Mouse (Mus musculus) forebrain, embryonic 10.5 days (tissue): ENCODE measurements around the gene Cstad. TPM values are rescaled to one million over a fixed set of nuclear protein-coding genes. Genes with fewer than 3 reads are reported as not detected.

Source experiments
- DNase-seq: peaks from one replicate; pipeline ENCODE4 v3.0.0-alpha.2; 2017; ENCODE audit warnings: low spot score; ENCODE audit errors: extremely low spot score
- H3K27ac ChIP-seq: fragments of 300-500 bp; sonication (generic); 2 replicates; pipeline ENCODE4 v1.5.1; 2016; ENCODE audit warnings: mild to moderate bottlenecking
- H3K27me3 ChIP-seq: fragments of 300-500 bp; sonication (generic); 2 replicates; pipeline ENCODE4 v1.6.1; 2016; ENCODE audit warnings: mild to moderate bottlenecking; ENCODE audit not compliant: poor library complexity, severe bottlenecking
- H3K36me3 ChIP-seq: fragments of 300-500 bp; sonication (generic); replicated peaks from 2 replicates; pipeline ENCODE4 v1.6.1; 2016; ENCODE audit warnings: mild to moderate bottlenecking, moderate library complexity
- H3K4me1 ChIP-seq: fragments of 300-500 bp; sonication (generic); 2 replicates; pipeline ENCODE4 v1.6.1; 2016
- H3K4me3 ChIP-seq: fragments of 300-500 bp; sonication (generic); 2 replicates; pipeline ENCODE4 v1.5.1; 2016; ENCODE audit warnings: mild to moderate bottlenecking, moderate library complexity
- H3K9me3 ChIP-seq: fragments of 300-500 bp; sonication (generic); 2 replicates; pipeline ENCODE4 v1.6.1; 2016; ENCODE audit warnings: mild to moderate bottlenecking, moderate library complexity
- WGBS: fragments of 180-500 bp; shearing (Covaris S2); methylation state at CpG from one replicate; pipeline ENCODE4 v1.1.7; 2016; 5-methylcytosine and 5-hydroxymethylcytosine counted together
- polyA plus RNA-seq: library from polyadenylated mRNA; unstranded; fragments of >200 nt; fragmentation: Nextera tagmentation; extraction: Ambion mirVana; gene quantifications from 2 replicates; pipeline ENCODE4 v1.2.1, GENCODE M21; 2016

Cstad gene
- polyA plus RNA-seq, 1 experiment from 2014 or later: 0.35 TPM

GRCm38 (mm10) chr2:30600965-30601841, 6.4 kb downstream of the Cstad start:
- DNase-seq: no peak
- peak overlapping the region; percentile 79 for H3K27ac ChIP-seq
- peaks cover 58% of the 10 kb centered on the region for H3K4me1 ChIP-seq
- H3K9me3 ChIP-seq: no peaks in the 10 kb centered on the region
- peaks cover 37% of the 10 kb centered on the region for H3K27me3 ChIP-seq
- H3K36me3 ChIP-seq: no peaks in the 10 kb centered on the region
- H3K4me3 ChIP-seq: peak overlapping the region; percentile 5; the same call in 1 of the 2 replicates
- 16% methylated on average over 20 of the region's 20 CpGs for WGBS

GRCm38 (mm10) chr2:30602451-30602850, 7.6 kb downstream of the Cstad start:
- peaks cover 49% of the 10 kb centered on the region for H3K27me3 ChIP-seq
- H3K4me1 ChIP-seq: peaks cover 70% of the 10 kb centered on the region
- H3K27ac ChIP-seq: 0 out of 2 replicates have a peak overlapping the region, but pooled peaks have one; percentile 86
- H3K9me3 ChIP-seq: no peaks in the 10 kb centered on the region
- H3K4me3 ChIP-seq: no peak overlapping the region
- no peaks in the 10 kb centered on the region for H3K36me3 ChIP-seq
- no peak for DNase-seq

- Histone ChIP-seq H3K9me3 (no peaks in the 10 kb centered on the region), H3K4me1 (peaks cover 83% of the 10 kb centered on the region), H3K4me3 (no peak overlapping the region), H3K27me3 (peaks cover 57% of the 10 kb centered on the region), H3K36me3 (no peaks in the 10 kb centered on the region), H3K27ac (peak overlapping the region; percentile 86)
- WGBS: 64% methylated on average over 5 of the region's 5 CpGs
- no peak for DNase-seq
Observed at GRCm38 (mm10) chr2:30603731-30604130, 8.9 kb downstream of the Cstad start.

GRCm38 (mm10) chr2:30604880-30605761, 10.3 kb downstream of the Cstad start:
- WGBS: 1% methylated on average over 32 of the region's 32 CpGs
- H3K4me3 ChIP-seq: peak overlapping the region; percentile 43
- peaks cover 88% of the 10 kb centered on the region for H3K4me1 ChIP-seq
- H3K27me3 ChIP-seq: peaks cover 57% of the 10 kb centered on the region
- no peaks in the 10 kb centered on the region for H3K9me3 ChIP-seq
- no peaks in the 10 kb centered on the region for H3K36me3 ChIP-seq
- DNase-seq: peak; percentile 70
- peak overlapping the region; percentile 86 for H3K27ac ChIP-seq

GRCm38 (mm10) chr2:30605762-30606051, 10.9 kb downstream of the Cstad start:
- Histone ChIP-seq H3K27ac (peak overlapping the region; percentile 86), H3K36me3 (no peaks in the 10 kb centered on the region), H3K4me1 (peaks cover 82% of the 10 kb centered on the region), H3K27me3 (peaks cover 56% of the 10 kb centered on the region), H3K4me3 (peak overlapping the region; percentile 43; the same call in 1 of the 2 replicates), H3K9me3 (no peaks in the 10 kb centered on the region)
- DNase-seq: no peak
- WGBS: 21% methylated on average over 4 of the region's 6 CpGs

GRCm38 (mm10) chr2:30606621-30607052, 11.8 kb downstream of the Cstad start:
- peak overlapping the region; percentile 4; the same call in 1 of the 2 replicates for H3K4me3 ChIP-seq
- H3K27me3 ChIP-seq: peaks cover 48% of the 10 kb centered on the region
- no peaks in the 10 kb centered on the region for H3K9me3 ChIP-seq
- DNase-seq: no peak
- H3K27ac ChIP-seq: peak overlapping the region; percentile 86
- 30% methylated on average over 23 of the region's 23 CpGs for WGBS
- H3K4me1 ChIP-seq: peaks cover 73% of the 10 kb centered on the region
- no peaks in the 10 kb centered on the region for H3K36me3 ChIP-seq

GRCm38 (mm10) chr2:30607941-30608340, 13.1 kb downstream of the Cstad start:
- no peaks in the 10 kb centered on the region for H3K36me3 ChIP-seq
- H3K27me3 ChIP-seq: peaks cover 46% of the 10 kb centered on the region
- DNase-seq: no peak
- 82% methylated on average over 8 of the region's 8 CpGs for WGBS
- H3K9me3 ChIP-seq: no peaks in the 10 kb centered on the region
- H3K4me3 ChIP-seq: no peak overlapping the region
- H3K27ac ChIP-seq: peak overlapping the region; percentile 27
- H3K4me1 ChIP-seq: peaks cover 68% of the 10 kb centered on the region

- Histone ChIP-seq H3K9me3 (no peaks in the 10 kb centered on the region), H3K36me3 (no peaks in the 10 kb centered on the region), H3K4me1 (peaks cover 67% of the 10 kb centered on the region), H3K27ac (peak overlapping the region; percentile 30; the same call in 1 of the 2 replicates), H3K4me3 (no peak overlapping the region), H3K27me3 (peaks cover 40% of the 10 kb centered on the region)
- 83% methylated on average over 10 of the region's 10 CpGs for WGBS
- no peak for DNase-seq
Observed at GRCm38 (mm10) chr2:30608690-30609201, 13.9 kb downstream of the Cstad start.

- Histone ChIP-seq H3K36me3 (no peaks in the 10 kb centered on the region), H3K4me1 (peaks cover 51% of the 10 kb centered on the region), H3K27ac (peak overlapping the region; percentile 90), H3K9me3 (no peaks in the 10 kb centered on the region), H3K27me3 (peaks cover 4% of the 10 kb centered on the region; the same call in 1 of the 2 replicates), H3K4me3 (peak overlapping the region; percentile 39)
- peak; percentile 69 for DNase-seq
- 2% methylated on average over 18 of the region's 18 CpGs for WGBS
Observed at GRCm38 (mm10) chr2:30613574-30613973, 18.7 kb downstream of the Cstad start.

- peaks cover 46% of the 10 kb centered on the region for H3K4me1 ChIP-seq
- H3K4me3 ChIP-seq: peak overlapping the region; percentile 39
- no peak for DNase-seq
- peaks cover under 1% of the 10 kb centered on the region; the same call in 1 of the 2 replicates for H3K9me3 ChIP-seq
- no peaks in the 10 kb centered on the region for H3K36me3 ChIP-seq
- WGBS: 33% methylated on average over 9 of the region's 9 CpGs
- peak overlapping the region; percentile 90 for H3K27ac ChIP-seq
- peaks cover 4% of the 10 kb centered on the region; the same call in 1 of the 2 replicates for H3K27me3 ChIP-seq
Observed at GRCm38 (mm10) chr2:30614151-30614923, 19.5 kb downstream of the Cstad start.

- Histone ChIP-seq H3K27ac (peak overlapping the region; percentile 90), H3K9me3 (peaks cover 5% of the 10 kb centered on the region; the same call in 1 of the 2 replicates), H3K36me3 (no peaks in the 10 kb centered on the region), H3K4me1 (peaks cover 44% of the 10 kb centered on the region), H3K4me3 (no peak overlapping the region), H3K27me3 (peaks cover 4% of the 10 kb centered on the region; the same call in 1 of the 2 replicates)
- WGBS: 82% methylated on average over 2 of the region's 2 CpGs
- DNase-seq: no peak
Observed at GRCm38 (mm10) chr2:30615869-30616268, 21.0 kb downstream of the Cstad start.

- Histone ChIP-seq H3K4me3 (no peak overlapping the region), H3K27ac (peak overlapping the region; percentile 90), H3K27me3 (peaks cover 4% of the 10 kb centered on the region; the same call in 1 of the 2 replicates), H3K4me1 (peaks cover 44% of the 10 kb centered on the region), H3K36me3 (no peaks in the 10 kb centered on the region), H3K9me3 (peaks cover 5% of the 10 kb centered on the region; the same call in 1 of the 2 replicates)
- DNase-seq: no peak
- WGBS: 82% methylated on average over 6 of the region's 6 CpGs
Observed at GRCm38 (mm10) chr2:30616464-30616863, 21.6 kb downstream of the Cstad start.
